Mouse (Mus musculus) forelimb bud, embryonic 11.5 days (tissue): Measurements from ENCODE around the gene Zfp784.

ENCODE experiments used
- DNase-seq: peaks from one replicate; pipeline ENCODE4 v3.0.0-alpha.2; 2012; ENCODE audit warnings: low read depth, low spot score

Gene Zfp784

DNA sequence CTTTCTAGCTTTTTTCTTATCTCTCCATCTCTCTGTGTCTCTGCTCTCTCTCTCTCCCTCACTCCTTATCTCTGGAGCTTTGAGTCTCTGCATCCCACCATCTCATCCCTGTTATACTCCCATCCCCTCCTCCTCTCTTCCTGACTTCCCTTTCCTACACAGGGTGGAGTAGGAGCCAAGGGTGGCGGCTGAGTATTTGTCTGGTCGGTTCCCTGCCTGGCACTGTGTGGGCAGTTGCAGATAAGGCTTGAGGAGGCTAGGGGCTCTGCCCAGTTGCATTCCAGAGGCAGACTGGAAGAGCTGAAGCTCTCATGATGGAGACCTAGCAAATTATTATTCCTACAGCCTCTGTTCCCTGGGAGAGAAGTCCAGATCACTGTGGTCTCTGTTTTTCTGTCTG, 50.0 kb downstream of the Zfp784 start:
- no peak for DNase-seq
